Mouse (Mus musculus) MEL (cell line): ENCODE measurements around the gene Stradb.

ENCODE experiments used
- BHLHE40 ChIP-seq: IDR thresholded peaks from 2 replicates; pipeline ENCODE4 v1.6.1; 2012; ENCODE audit warnings: low read depth, mild to moderate bottlenecking, inconsistent platforms, low read length, improper control_type of control experiment, borderline replicate concordance
- CHD1 ChIP-seq: IDR thresholded peaks from 2 replicates; pipeline ENCODE4 v1.6.1; 2012; ENCODE audit warnings: low read depth, mild to moderate bottlenecking, inconsistent platforms, low read length, improper control_type of control experiment
- CTCF ChIP-seq, 3 experiments: IDR thresholded peaks in 2 of 3; conservative IDR thresholded peaks in 1 of 3; 2 replicates each; pipeline ENCODE4 v1.5.1; 2011 to 2012; ENCODE audit warnings: low read length in 3 of 3, low read depth in 2 of 3, mild to moderate bottlenecking in 2 of 3, improper control_type of control experiment in 1 of 3, inconsistent platforms in 1 of 3, mixed read lengths in 1 of 3, moderate library complexity in 1 of 3; ENCODE audit not compliant: control insufficient read depth in 1 of 3, insufficient read depth in 1 of 3, poor library complexity in 1 of 3, severe bottlenecking in 1 of 3
- ELF1 ChIP-seq: IDR thresholded peaks from 2 replicates; pipeline ENCODE4 v1.6.1; 2014; ENCODE audit warnings: low read depth, mild to moderate bottlenecking, inconsistent platforms, low read length, improper control_type of control experiment, moderate library complexity
- EP300 ChIP-seq, 2 experiments: IDR thresholded peaks; 2 replicates each; pipeline ENCODE4 v1.6.1; 2011; ENCODE audit warnings: improper control_type of control experiment in 2 of 2, low read length in 2 of 2, low read depth in 1 of 2, mild to moderate bottlenecking in 1 of 2
- ETS1 ChIP-seq: IDR thresholded peaks from 2 replicates; pipeline ENCODE4 v1.6.1; 2012; ENCODE audit warnings: low read depth, mild to moderate bottlenecking, inconsistent platforms, low read length, improper control_type of control experiment, moderate library complexity
- JUND ChIP-seq: IDR thresholded peaks from 2 replicates; pipeline ENCODE4 v1.6.1; 2011; ENCODE audit warnings: low read depth, mild to moderate bottlenecking, improper control_type of control experiment, low read length
- NELFE ChIP-seq: IDR thresholded peaks from 2 replicates; pipeline ENCODE4 v1.6.1; 2011; ENCODE audit warnings: low read depth, low read length, improper control_type of control experiment
- POLR2A ChIP-seq, 2 experiments: IDR thresholded peaks; 2 replicates each; pipeline ENCODE4 v1.6.1; 2011 to 2012; ENCODE audit warnings: low read length in 2 of 2, mild to moderate bottlenecking in 2 of 2, control low read depth in 1 of 2, improper control_type of control experiment in 1 of 2, low read depth in 1 of 2, moderate library complexity in 1 of 2; ENCODE audit not compliant: control insufficient read depth in 1 of 2, insufficient read depth in 1 of 2, poor library complexity in 1 of 2
- POLR2AphosphoS2 ChIP-seq: IDR thresholded peaks from 2 replicates; pipeline ENCODE4 v1.6.1; 2011; ENCODE audit warnings: low read length, improper control_type of control experiment
- TCF12 ChIP-seq: IDR thresholded peaks from 2 replicates; pipeline ENCODE4 v1.6.1; 2014; ENCODE audit warnings: low read depth, mild to moderate bottlenecking, inconsistent platforms, low read length, improper control_type of control experiment, moderate library complexity
- USF1 ChIP-seq: IDR thresholded peaks from 2 replicates; pipeline ENCODE4 v1.6.1; 2014; ENCODE audit warnings: low read depth, mild to moderate bottlenecking, inconsistent platforms, low read length, improper control_type of control experiment, moderate library complexity
- USF2 ChIP-seq, 2 experiments: IDR thresholded peaks; 2 replicates each; pipeline ENCODE4 v1.6.1; 2011 to 2012; ENCODE audit warnings: improper control_type of control experiment in 2 of 2, low read length in 2 of 2, borderline replicate concordance in 1 of 2, inconsistent platforms in 1 of 2, low read depth in 1 of 2, mild to moderate bottlenecking in 1 of 2; ENCODE audit not compliant: insufficient read depth in 1 of 2
- ZC3H11A ChIP-seq: IDR thresholded peaks from 2 replicates; pipeline ENCODE4 v1.6.1; 2012; ENCODE audit warnings: low read depth, mild to moderate bottlenecking, inconsistent platforms, low read length, improper control_type of control experiment

DNA sequence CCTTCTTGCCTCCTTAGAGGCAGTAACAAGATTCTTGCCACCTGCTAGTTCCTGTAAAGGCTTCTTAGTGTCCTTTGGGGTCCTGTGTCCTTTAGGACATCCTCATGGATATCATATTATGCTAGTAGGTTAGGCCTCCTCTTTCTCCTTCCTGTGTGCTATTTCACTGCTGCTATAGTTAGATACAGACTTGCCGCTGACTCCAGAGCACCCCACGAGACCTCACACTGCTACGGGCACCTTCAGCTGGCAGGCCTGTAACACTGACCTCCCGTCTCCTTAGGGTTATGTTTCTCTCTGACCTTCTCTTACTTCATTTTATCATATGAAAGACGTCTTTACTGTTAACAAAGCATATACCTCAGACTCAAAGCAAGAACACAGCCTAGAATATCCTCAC, 11.3 kb downstream of the Stradb start:
- TF ChIP-seq EP300 (IDR thresholded peaks at IDR 0.05; ENCODE audit: low read depth in 1 of 2, low read length in 2 of 2) (no peak), CTCF (IDR thresholded peaks at IDR 0.05 in 2 of 3, conservative IDR thresholded peaks at IDR 0.05 in 1 of 3; ENCODE audit: control insufficient read depth in 1 of 3, insufficient read depth in 1 of 3, low read depth in 2 of 3, low read length in 3 of 3, poor library complexity in 1 of 3, severe bottlenecking in 1 of 3) (no peak), NELFE (no peak), USF1 (no peak), USF2 (IDR thresholded peaks at IDR 0.05; ENCODE audit: borderline replicate concordance in 1 of 2, insufficient read depth in 1 of 2, low read depth in 1 of 2, low read length in 2 of 2) (no peak), TCF12 (no peak), POLR2AphosphoS2 (no peak), JUND (no peak), POLR2A (IDR thresholded peaks at IDR 0.05; ENCODE audit: control insufficient read depth in 1 of 2, insufficient read depth in 1 of 2, low read depth in 1 of 2, low read length in 2 of 2, poor library complexity in 1 of 2) (no peak), CHD1 (no peak), ZC3H11A (no peak), BHLHE40 (no peak), ETS1 (no peak), ELF1 (no peak)
